Mouse (Mus musculus): Measurements from ENCODE around the gene Slc36a4. TPM values are rescaled to one million over a fixed set of nuclear protein-coding genes. Genes with fewer than 3 reads are reported as not detected.

Gene Slc36a4
- total RNA-seq, 2 experiments from 2014 or later: 42.4 to 47.4 TPM

Other genes starting within 250 kb of the Slc36a4 start
- 1 to 10 TPM; 6.4 to 7.5 TPM for gene Smco4, start 216.3 kb upstream of the Slc36a4 start, total RNA-seq (2021)
- gene Deup1, start 81.8 kb upstream of the Slc36a4 start, total RNA-seq (2021): 1 to 10 TPM in 1 of 2 experiments, under 1 TPM in 1; 0.89 to 1.3 TPM
- gene Mtnr1b, start 164.8 kb downstream of the Slc36a4 start, total RNA-seq (2021): not detected